Mouse (Mus musculus) thymus, postnatal 10 days (tissue): ENCODE data around the gene Cdh22.

Source experiments
- DNase-seq, 2 experiments: peaks; one replicate each; pipeline ENCODE4 v3.0.0; 2021; ENCODE audit warnings: low spot score in 2 of 2

Cdh22 gene

GRCm38 (mm10) chr2:165250903-165251302 is 16.2 kb upstream of the Cdh22 start:
- DNase-seq, result no peak

DNA sequence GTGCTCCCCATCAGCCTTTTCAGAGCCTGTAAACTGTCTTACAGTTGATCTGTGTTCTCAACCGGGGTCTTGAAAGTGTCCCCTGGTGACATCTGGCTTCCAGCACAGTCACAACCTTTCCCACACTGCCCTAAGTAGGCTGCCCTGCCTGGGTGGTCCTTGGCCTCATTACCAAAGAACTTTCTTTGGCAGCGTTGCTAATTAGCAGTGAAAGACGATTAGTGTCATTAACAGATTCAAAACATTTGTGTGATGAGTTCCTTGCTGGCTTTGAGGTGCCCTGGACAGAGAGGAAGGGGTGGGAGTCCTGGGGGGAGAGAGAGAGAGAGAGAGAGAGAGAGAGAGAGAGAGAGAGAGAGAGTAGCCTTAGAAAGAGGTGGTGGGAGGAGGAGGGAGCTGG is 14.3 kb upstream of the Cdh22 start:
- no peak for DNase-seq

DNA sequence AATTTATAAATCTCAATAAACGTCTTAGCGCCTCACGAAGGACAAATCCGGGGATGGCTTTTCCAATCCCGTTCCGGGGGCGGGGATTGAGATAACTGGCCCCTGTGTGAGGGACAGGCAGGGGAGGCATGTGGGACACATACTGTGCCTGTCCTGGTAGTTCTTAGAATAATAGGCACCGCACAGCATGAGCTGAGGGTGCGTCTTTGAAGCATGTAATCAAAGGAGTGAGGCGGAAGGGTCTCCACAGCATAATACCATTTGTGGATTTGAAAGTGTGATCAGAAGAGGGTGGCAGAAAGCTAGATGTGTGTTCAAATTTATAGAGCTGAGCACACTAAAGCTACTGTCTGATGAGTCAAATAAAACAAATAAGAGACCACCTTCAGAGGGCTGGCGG is 11.7 kb upstream of the Cdh22 start:
- DNase-seq, result no peak

DNA sequence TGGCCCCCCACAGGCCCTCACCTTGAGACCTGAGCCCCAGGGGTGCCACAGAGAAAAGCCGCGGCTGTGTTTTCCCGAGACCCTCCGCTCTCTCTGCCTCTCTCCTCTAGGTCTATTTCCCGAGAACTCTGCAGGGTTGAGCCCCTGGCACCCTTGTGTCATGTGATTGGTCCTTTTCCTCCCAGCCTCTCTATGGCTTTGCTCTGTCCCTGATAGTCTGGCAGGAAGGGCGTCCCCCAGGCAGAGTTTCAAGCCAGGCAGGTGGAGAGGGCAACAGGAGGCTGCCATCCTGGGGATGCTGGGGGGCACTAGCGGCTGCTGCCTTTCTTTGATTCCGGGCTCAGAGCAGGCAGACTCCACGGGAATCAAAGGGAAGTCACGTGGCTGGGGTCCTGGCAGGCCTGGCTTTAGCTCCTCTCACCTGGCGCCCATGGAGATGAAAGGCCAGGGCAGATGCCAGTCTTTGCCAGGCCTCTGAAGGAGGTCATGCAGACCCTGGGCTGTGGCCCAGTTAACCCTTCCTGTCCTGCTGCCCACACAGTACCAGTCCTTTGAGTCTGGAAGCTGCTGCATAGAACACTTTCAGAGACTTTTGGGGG is 8.6 kb upstream of the Cdh22 start:
- no peak for DNase-seq

DNA sequence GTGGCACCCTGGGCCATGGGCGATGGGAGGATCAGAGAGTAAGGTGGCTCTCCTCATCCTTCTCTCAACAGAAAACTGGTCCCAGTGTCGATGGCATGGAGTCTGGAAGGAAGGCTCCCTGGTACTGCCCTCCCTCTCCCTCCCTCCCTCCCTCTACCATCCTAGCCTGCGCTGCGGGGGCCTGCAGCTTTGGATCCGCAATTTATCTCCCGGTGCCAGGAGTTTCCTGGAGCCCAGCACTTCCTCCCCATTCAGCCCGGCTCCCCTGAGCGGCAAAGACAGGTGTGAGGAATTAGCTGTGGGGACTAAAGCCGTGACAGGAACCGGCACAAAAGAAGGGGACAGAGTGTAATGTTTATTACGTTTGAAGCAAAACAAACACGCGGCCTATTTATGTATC is 7.9 kb upstream of the Cdh22 start:
- no peak for DNase-seq

DNA sequence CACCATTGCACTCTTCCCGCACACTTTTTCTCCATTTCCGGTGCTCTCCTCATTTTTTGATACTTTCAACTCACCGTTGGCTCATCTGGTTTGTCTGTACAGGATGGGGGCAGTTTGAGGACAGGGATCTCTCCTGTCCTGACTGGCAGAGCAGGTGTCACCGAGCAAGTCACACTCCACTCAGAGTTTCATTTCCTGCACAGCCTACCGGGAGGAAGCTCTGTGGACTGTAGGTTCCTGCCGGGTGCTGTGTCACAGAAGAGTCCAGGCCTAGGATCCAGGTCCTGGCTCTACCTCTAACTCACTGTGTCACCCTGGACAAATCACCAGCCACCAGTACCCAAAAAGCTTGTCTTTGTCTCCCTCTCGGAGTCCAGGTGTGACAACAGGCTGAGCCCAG is 7.1 kb upstream of the Cdh22 start:
- DNase-seq, result no peak

DNA sequence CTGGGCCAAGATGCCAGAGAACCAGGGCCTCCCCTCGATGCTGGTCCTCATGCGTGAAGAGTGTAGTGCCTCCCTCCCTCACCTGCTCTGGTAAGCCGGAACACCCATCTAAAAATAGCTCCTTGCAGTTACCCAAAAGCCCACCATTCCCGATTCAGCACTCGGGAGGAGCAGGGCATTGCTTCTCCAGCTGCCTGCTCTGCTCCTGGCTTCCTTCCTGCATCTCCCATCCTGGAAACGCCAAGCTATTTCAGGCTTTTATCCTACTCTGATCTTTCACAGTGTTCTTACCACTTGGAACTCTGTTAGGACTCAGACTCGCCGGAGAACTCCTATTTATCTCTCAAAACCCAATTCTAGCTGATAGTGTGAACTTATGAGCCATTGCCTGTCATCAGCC is 5.7 kb upstream of the Cdh22 start:
- no peak for DNase-seq

GRCm38 (mm10) chr2:165239533-165240144 is 5.0 kb upstream of the Cdh22 start:
- DNase-seq, result no peak

- no peak for DNase-seq
These were observed 3.9 kb upstream of the Cdh22 start for GRCm38 (mm10) chr2:165238416-165239145.

- no peak for DNase-seq
These were observed 401 bp downstream of the Cdh22 start for GRCm38 (mm10) chr2:165234291-165234612.

- peak; percentile 11 to 57 for DNase-seq
These were observed 962 bp downstream of the Cdh22 start for GRCm38 (mm10) chr2:165233491-165234290.

- DNase-seq, result no peak
These were observed 5.6 kb downstream of the Cdh22 start for GRCm38 (mm10) chr2:165229050-165229449.

DNA sequence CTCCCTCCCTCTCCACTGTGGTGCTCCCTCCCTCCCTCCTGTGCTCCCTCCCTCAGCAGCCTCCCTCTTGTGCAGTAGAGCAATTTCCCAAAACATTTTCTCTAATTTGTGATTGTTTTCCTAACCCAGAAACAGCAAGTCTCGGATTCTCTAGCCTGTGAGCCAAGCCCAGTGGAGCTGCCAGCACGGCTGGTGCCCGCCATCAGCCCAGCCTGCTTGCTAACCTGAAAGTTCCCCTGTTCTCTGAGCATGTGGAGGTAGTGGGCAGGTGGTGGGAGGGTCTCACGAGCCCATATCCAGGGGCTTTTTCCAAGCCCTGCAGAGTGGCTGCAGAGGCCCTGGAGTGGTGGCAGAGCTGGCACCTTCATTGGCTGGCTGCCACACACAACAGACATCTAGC is 10.8 kb downstream of the Cdh22 start:
- DNase-seq, result no peak

GRCm38 (mm10) chr2:165221952-165222351 is 12.7 kb downstream of the Cdh22 start:
- DNase-seq, result no peak

DNA sequence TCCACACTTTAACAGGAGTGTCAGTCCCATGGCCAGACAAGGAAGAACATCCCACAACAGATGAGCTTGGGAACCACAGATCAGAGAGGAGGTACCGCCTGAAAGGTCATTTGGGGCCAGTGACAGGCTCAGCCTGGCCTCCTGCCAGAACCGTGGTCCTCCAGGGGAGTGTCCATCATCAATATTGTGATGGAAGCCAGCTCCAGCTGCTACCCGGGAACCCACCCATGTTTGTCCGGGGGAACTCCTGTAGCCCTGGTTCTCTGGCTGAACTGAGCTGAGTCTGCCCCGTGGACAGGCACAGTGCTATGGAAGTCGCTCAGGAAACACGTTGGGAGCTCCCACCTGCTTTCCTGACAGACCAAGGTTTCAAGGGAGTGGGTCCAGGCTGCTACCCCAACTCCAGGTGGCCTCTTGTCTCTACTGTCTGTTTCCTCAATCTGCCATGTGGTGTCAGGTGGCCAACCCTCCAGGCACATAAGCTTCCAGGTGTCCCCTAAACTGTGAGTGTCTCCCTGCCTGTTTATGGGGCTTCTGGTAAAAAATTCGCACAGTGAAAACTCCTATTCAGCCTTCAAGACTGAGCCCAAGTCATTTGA is 14.2 kb downstream of the Cdh22 start:
- DNase-seq, result no peak

DNA sequence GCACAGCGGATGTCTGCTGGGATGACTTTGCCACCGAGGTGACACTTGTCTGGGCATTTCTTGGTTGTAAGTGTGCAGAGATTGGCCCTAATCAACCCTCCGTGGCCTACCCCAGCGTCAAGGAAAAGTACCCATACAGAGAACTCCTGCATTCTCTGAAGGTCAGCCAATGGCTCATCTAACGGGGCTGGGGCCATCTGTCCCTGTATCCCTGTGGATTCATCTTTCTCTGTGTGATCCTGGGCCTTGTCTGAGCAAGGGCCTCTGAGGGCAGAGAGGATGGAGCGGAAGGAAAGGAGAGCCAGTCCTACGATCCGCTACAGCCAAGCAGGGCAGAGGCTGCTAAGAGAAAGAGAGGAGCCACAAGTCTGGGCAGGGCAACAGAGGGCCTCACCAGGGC is 15.7 kb downstream of the Cdh22 start:
- no peak for DNase-seq

GRCm38 (mm10) chr2:165217361-165218149 is 17.1 kb downstream of the Cdh22 start:
- DNase-seq, result no peak

GRCm38 (mm10) chr2:165215103-165215951 is 19.3 kb downstream of the Cdh22 start:
- no peak for DNase-seq

GRCm38 (mm10) chr2:165211426-165212079 is 23.1 kb downstream of the Cdh22 start:
- DNase-seq, result no peak

GRCm38 (mm10) chr2:165210948-165211347 is 23.7 kb downstream of the Cdh22 start:
- no peak for DNase-seq
